Mouse (Mus musculus): ENCODE results near the gene Epb42.

GRCm38 (mm10) chr2:120980861-120981260 is 56.0 kb downstream of the Epb42 start:
- TF ChIP-seq POLR2A (IDR thresholded peaks at IDR 0.05; ENCODE audit: control insufficient read depth, low read depth, low read length) (no peak), CTCF (IDR thresholded peaks at IDR 0.05; ENCODE audit: control insufficient read depth, insufficient read depth, insufficient replicate concordance, low read depth, low read length) (no peak)

All from testis, adult 2 months (tissue).